Mouse (Mus musculus): Measurements from ENCODE around the gene Grid1.

GRCm38 (mm10) chr14:34905697-34906096 is 85.8 kb downstream of the Grid1 start:
- TF ChIP-seq POLR2A (IDR thresholded peaks at IDR 0.05; ENCODE audit: low read depth, low read length), result no peak
- TF ChIP-seq CTCF (conservative IDR thresholded peaks at IDR 0.05; ENCODE audit: insufficient read depth, insufficient read length, low read depth, low read length), result no peak

All from kidney, adult 2 months (tissue).